Mouse (Mus musculus): ENCODE data around the gene Cpm. TPM values are rescaled to one million over a fixed set of nuclear protein-coding genes. Genes with fewer than 3 reads are reported as not detected.
"Not testable (repeated sequence)": the region's sequence is repeated elsewhere in the genome, so short reads cannot be mapped to it uniquely, and the experiment has no call there.

Cpm gene
- polyA plus RNA-seq, 1 experiment from 2014 or later = 5.9 TPM

DNA sequence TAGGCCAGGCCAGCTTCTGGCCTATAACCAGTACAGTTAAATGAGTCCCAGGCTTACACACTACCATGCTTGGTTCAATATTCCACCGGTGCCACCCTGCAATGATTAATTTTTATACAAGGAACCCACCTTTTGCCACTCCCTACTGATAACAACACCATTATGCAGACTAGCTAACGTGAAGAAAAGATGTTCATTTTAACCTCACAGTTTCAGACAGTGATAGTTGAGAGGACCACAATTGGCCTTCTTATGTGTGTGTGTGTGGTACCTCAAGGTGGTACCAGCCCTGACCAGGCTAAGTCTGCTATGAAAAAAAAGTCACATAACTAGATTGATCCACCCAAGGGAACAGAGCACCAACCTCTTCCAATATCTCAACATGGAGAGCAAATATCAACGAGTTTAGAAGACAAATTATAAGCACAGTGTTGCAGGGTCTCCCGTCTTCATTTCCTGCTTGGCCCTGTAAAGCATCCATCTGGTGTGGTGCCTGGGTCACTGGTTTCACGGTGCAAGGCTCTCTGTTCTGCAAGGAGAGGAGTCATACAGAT lies 32.5 kb upstream of the Cpm start:
- H3K36me3 ChIP-seq (replicated peaks) = no peaks in the 10 kb centered on the region
- H3K4me3 ChIP-seq = no peak overlapping the region
- no peak overlapping the region for H3K27ac ChIP-seq
- no peaks in the 10 kb centered on the region for H3K9me3 ChIP-seq
- H3K27me3 ChIP-seq (ENCODE audit: poor library complexity, severe bottlenecking) = no peaks in the 10 kb centered on the region
- peaks cover 7% of the 10 kb centered on the region; the same call in 1 of the 2 replicates for H3K4me1 ChIP-seq
- DNase-seq (ENCODE audit: extremely low spot score, low spot score) = no peak
- WGBS = 90% methylated on average over 5 of the region's 5 CpGs

DNA sequence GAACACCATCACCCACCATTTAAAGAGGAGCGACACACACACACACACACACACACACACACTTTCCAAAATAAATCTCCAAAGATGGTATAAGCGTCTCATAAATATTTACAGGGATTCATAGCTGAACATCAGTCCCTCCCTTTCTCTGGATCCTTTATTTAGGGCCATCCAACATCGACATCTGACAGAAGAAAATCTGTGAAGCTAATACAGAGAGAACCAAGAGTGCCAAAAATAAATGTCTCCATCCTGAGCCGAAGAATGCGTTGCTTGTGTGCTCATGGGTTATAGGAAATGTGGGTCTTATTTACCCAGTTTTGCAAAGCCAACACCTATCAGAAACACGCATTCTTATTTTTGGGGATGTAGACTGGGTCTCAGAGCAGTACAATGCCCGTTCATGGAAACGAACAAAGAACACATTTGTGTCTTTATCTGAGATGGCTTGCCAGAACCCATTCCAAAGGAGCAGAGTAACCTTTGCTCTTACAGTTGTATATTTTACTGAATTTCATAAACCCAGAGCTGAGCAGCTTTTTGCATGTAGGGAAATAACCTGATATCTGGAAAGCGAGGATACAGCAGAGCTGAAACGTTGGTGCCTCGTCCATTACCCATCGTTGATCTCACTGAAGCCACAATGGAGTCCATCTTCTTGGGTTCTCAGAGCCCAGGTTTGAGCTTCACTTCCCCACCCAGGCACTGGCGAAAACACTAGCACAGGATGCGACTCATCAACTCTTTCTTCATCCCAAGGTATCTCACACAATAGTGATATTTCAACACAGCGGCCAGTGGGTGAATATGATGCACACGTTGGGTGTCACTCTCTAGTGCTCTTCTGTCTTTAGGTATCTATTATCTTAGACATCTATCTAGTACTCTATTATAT lies 31.7 kb upstream of the Cpm start:
- H3K9me3 ChIP-seq; H3K27ac ChIP-seq; H3K36me3 ChIP-seq (replicated peaks); DNase-seq (ENCODE audit: extremely low spot score, low spot score); H3K4me3 ChIP-seq; H3K4me1 ChIP-seq; H3K27me3 ChIP-seq (ENCODE audit: poor library complexity, severe bottlenecking): not testable (repeated sequence)
- WGBS = 94% methylated on average over 16 of the region's 16 CpGs

DNA sequence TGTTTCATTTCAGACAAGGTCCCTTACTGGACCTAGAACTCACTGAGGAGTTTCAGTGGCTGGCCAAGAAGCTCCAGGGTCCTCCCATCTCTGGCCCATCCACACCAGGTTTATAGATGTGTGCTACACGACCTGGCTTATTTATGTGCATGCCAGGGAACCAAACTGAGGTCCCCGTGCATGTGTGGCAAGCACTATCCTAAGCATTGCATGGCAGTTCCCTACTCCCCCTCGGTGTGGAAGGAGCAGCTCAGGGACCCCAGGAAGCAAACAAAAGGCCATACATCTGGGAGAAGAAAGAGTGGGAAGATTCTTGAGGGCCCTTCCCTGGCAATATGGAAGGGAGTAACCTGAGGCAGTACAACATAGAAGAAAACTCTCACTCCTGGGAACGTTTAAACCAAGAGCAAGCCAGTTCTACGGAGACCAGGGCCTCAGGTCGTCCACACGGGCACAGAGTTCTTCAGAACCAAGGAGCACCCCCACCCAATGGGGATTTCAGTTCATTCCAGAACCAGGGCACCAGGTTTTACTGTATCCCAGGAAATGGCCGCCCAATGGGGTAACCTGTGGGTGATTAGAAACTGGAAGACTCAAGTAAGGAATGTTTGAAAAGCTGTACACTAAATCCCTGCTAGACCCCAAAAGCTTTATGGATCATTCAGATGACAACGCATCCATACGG lies 30.9 kb upstream of the Cpm start:
- Histone ChIP-seq H3K4me1 (peaks cover 7% of the 10 kb centered on the region; the same call in 1 of the 2 replicates), H3K4me3 (no peak overlapping the region), H3K27ac (no peak overlapping the region), H3K9me3 (no peaks in the 10 kb centered on the region), H3K36me3 (replicated peaks) (no peaks in the 10 kb centered on the region), H3K27me3 (ENCODE audit: poor library complexity, severe bottlenecking) (no peaks in the 10 kb centered on the region)
- no peak for DNase-seq (ENCODE audit: extremely low spot score, low spot score)
- WGBS = 89% methylated on average over 10 of the region's 10 CpGs

DNA sequence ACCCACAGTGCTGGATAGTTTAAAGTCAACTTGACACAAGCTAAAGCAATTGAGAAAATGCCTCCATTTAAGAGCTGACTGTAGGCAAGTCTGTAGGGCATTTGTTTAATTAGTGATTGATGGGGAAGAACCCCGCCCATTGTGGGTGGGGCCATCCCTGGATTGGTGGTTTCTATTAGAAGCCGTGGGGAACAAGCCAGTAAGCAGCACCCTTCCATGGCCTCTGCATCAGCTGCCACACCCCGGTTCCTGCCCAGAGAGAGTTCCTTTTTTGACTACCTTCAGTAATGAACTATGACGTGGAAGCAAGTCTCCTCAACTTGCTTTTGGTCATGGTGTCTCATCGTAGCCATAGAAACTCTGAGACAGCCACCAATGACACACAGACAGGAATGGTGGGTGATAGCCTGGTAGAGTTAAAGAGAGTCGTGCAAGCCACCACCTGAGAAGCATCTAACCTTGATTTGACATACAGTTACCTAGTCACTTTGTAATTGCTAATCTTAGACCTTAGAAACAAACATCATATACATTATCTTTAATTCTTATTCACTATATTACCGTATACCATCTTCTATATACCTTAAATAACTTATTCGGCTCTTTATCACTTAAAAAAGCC lies 30.2 kb upstream of the Cpm start:
- WGBS = 92% methylated on average over 8 of the region's 8 CpGs
- H3K9me3 ChIP-seq; H3K36me3 ChIP-seq (replicated peaks): not testable (repeated sequence)

GRCm38 (mm10) chr10:117601146-117602035 lies 27.9 kb upstream of the Cpm start:
- 80% methylated on average over 8 of the region's 8 CpGs for WGBS
- no peak overlapping the region for H3K27ac ChIP-seq
- H3K9me3 ChIP-seq = no peaks in the 10 kb centered on the region
- H3K4me3 ChIP-seq = no peak overlapping the region
- H3K4me1 ChIP-seq = no peaks in the 10 kb centered on the region
- no peak for DNase-seq (ENCODE audit: extremely low spot score, low spot score)
- no peaks in the 10 kb centered on the region for H3K27me3 ChIP-seq (ENCODE audit: poor library complexity, severe bottlenecking)
- H3K36me3 ChIP-seq (replicated peaks) = no peaks in the 10 kb centered on the region

More for the DNA sequence above, 30.2 kb upstream of the Cpm start:
- DNase-seq (ENCODE audit: extremely low spot score, low spot score); H3K27ac ChIP-seq; H3K4me3 ChIP-seq; H3K27me3 ChIP-seq (ENCODE audit: poor library complexity, severe bottlenecking); H3K4me1 ChIP-seq: not testable (repeated sequence)

GRCm38 (mm10) chr10:117602325-117603129 lies 26.8 kb upstream of the Cpm start:
- H3K9me3 ChIP-seq = no peaks in the 10 kb centered on the region
- H3K36me3 ChIP-seq (replicated peaks) = no peaks in the 10 kb centered on the region
- WGBS = 89% methylated on average over 3 of the region's 3 CpGs
- H3K27me3 ChIP-seq (ENCODE audit: poor library complexity, severe bottlenecking) = no peaks in the 10 kb centered on the region
- H3K4me1 ChIP-seq = no peaks in the 10 kb centered on the region
- no peak for DNase-seq (ENCODE audit: extremely low spot score, low spot score)
- no peak overlapping the region for H3K4me3 ChIP-seq
- H3K27ac ChIP-seq = no peak overlapping the region

GRCm38 (mm10) chr10:117603130-117603833 lies 26.0 kb upstream of the Cpm start:
- no peak overlapping the region for H3K4me3 ChIP-seq
- H3K9me3 ChIP-seq = no peaks in the 10 kb centered on the region
- H3K27ac ChIP-seq = no peak overlapping the region
- H3K27me3 ChIP-seq (ENCODE audit: poor library complexity, severe bottlenecking) = no peaks in the 10 kb centered on the region
- no peak for DNase-seq (ENCODE audit: extremely low spot score, low spot score)
- no peaks in the 10 kb centered on the region for H3K4me1 ChIP-seq
- 94% methylated on average over 8 of the region's 8 CpGs for WGBS
- H3K36me3 ChIP-seq (replicated peaks) = no peaks in the 10 kb centered on the region

DNA sequence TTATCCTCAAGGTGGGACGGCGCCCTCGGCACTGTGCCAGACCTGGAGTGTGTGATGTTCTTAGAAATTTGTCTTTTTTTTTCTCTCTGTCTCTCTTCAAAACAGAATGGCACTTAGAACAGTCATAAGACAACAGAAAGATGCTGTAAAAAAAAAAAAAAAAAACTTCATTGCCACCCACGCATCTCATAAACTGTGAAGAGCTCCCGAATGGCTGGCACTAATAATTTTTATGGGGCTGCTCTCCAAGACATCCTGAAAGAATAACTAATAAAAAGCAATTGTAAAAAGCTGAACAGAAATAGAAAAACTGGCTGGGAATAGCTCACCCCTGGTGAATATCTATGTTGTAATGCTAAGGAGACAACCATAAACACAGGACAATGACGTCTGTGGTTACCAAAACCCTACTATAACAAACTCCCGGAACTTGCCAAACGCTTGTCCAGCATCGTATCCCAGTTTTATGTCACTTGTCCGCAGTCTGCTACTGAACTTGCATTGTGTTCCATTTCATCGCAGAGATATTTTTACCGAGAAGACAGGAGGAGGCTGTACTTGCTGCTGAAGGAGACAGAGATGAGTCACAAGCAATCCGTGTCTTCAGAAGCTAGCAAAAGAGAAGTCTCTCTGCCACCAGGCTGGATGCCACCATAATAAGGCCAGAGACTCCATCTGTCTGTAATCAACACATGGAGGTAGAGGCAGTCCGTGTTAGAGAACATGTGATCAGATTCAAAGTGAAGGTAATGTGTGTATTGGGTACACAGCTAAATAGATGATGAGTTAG lies 25.3 kb upstream of the Cpm start:
- H3K27ac ChIP-seq = no peak overlapping the region
- H3K27me3 ChIP-seq (ENCODE audit: poor library complexity, severe bottlenecking) = no peaks in the 10 kb centered on the region
- no peak overlapping the region for H3K4me3 ChIP-seq
- no peak for DNase-seq (ENCODE audit: extremely low spot score, low spot score)
- WGBS = 92% methylated on average over 14 of the region's 14 CpGs
- H3K36me3 ChIP-seq (replicated peaks) = no peaks in the 10 kb centered on the region
- no peaks in the 10 kb centered on the region for H3K9me3 ChIP-seq
- no peaks in the 10 kb centered on the region for H3K4me1 ChIP-seq

DNA sequence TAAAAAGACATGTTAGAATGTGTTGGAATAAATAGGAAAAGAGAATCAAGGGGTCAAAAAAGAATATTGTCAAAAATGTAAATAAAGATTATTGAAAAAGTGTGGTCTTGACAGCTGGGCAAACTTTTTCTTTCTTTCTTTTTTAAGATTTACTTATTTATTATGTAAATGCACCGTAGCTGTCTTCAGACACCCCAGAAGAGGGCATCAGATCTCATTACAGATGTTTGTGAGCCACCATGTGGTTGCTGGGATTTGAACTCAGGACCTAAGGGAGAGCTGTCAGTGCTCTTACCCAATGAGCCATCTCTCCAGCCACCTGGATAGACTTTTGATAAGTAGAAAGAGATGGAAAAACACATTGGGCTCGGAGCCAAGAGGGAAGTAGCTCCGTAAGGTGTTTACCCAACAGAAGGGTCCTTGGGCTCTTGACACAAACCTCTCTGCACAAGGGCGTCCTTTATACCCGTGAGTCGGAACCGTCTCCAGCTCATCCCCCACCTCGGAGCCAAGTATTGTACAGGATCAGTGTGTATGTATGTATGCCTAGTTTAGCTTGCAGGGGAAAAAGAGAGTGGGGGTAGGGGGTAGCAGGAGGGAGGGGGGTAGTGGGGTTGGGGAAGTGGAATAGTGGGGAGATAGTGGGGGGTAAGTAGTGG lies 24.5 kb upstream of the Cpm start:
- Histone ChIP-seq H3K27me3 (ENCODE audit: poor library complexity, severe bottlenecking) (no peaks in the 10 kb centered on the region), H3K36me3 (replicated peaks) (no peaks in the 10 kb centered on the region), H3K4me1 (no peaks in the 10 kb centered on the region), H3K4me3 (no peak overlapping the region), H3K9me3 (no peaks in the 10 kb centered on the region), H3K27ac (no peak overlapping the region)
- 92% methylated on average over 8 of the region's 8 CpGs for WGBS
- DNase-seq (ENCODE audit: extremely low spot score, low spot score) = no peak

All from forebrain, embryonic 10.5 days (tissue).